Mouse (Mus musculus): ENCODE measurements around the gene Sox12. TPM values are rescaled to one million over a fixed set of nuclear protein-coding genes. Genes with fewer than 3 reads are reported as not detected.
"Not testable (repeated sequence)": the region's sequence is repeated elsewhere in the genome, so short reads cannot be mapped to it uniquely, and the experiment has no call there.

Sox12 gene
- 13.1 and 13.2 TPM in 2 replicates for polyA plus RNA-seq (2015; fragmentation: Nextera tagmentation; extraction: Ambion mirVana)

GRCm38 (mm10) chr2:152397680-152398435 lies at the start of gene Sox12:
Gene Sox12, minus strand, starts transcription at chr2:152398063.
- Histone ChIP-seq H3K27me3 (no peaks in the 10 kb centered on the region), H3K4me2 (peak within 1 kb of the TSS; percentile 88), H3K9ac (peak within 1 kb of the TSS; percentile 96), H3K4me3 (peak within 1 kb of the TSS; percentile 84), H3K9me3 (no peaks in the 10 kb centered on the region), H3K27ac (peak within 1 kb of the TSS; percentile 100), H3K36me3 (peaks cover 5% of the 10 kb centered on the region; the same call in 1 of the 2 replicates), H3K4me1 (peaks cover 42% of the 10 kb centered on the region)
- ATAC-seq (ENCODE audit: insufficient number of reproducible peaks, insufficient read depth, low FRiP score, low TSS enrichment, low read depth) = peak; percentile 68
- WGBS = under 1% methylated on average over 63 of the region's 104 CpGs

- no peak overlapping the region for H3K27ac ChIP-seq
- 62% methylated on average over 5 of the region's 5 CpGs for WGBS
- H3K36me3 ChIP-seq = no peaks in the 10 kb centered on the region
- H3K9ac ChIP-seq = peak overlapping the region; percentile 27; the same call in 1 of the 2 replicates
- H3K27me3 ChIP-seq = no peaks in the 10 kb centered on the region
- ATAC-seq (ENCODE audit: insufficient number of reproducible peaks, insufficient read depth, low FRiP score, low TSS enrichment, low read depth) = no peak
- H3K9me3 ChIP-seq = no peaks in the 10 kb centered on the region
- H3K4me2 ChIP-seq = no peak overlapping the region
- H3K4me3 ChIP-seq = no peak overlapping the region
- H3K4me1 ChIP-seq = peaks cover 11% of the 10 kb centered on the region; the same call in 1 of the 2 replicates
Measured at GRCm38 (mm10) chr2:152447461-152447860, 49.6 kb upstream of the Sox12 start.

- Histone ChIP-seq H3K9ac (no peak overlapping the region), H3K4me2 (no peak overlapping the region), H3K4me1 (peaks cover 11% of the 10 kb centered on the region; the same call in 1 of the 2 replicates), H3K4me3 (no peak overlapping the region), H3K36me3 (no peaks in the 10 kb centered on the region), H3K27ac (no peak overlapping the region), H3K9me3 (no peaks in the 10 kb centered on the region), H3K27me3 (no peaks in the 10 kb centered on the region)
- 61% methylated on average over 2 of the region's 2 CpGs for WGBS
- no peak for ATAC-seq (ENCODE audit: insufficient number of reproducible peaks, insufficient read depth, low FRiP score, low TSS enrichment, low read depth)
Measured at GRCm38 (mm10) chr2:152446642-152447041, 48.8 kb upstream of the Sox12 start.

GRCm38 (mm10) chr2:152443281-152443680 lies 45.4 kb upstream of the Sox12 start:
- no peak for ATAC-seq (ENCODE audit: insufficient number of reproducible peaks, insufficient read depth, low FRiP score, low TSS enrichment, low read depth)
- Histone ChIP-seq H3K4me2 (no peak overlapping the region), H3K9ac (no peak overlapping the region), H3K4me3 (no peak overlapping the region), H3K4me1 (peaks cover 11% of the 10 kb centered on the region; the same call in 1 of the 2 replicates), H3K27ac (no peak overlapping the region), H3K27me3 (no peaks in the 10 kb centered on the region), H3K36me3 (no peaks in the 10 kb centered on the region), H3K9me3 (no peaks in the 10 kb centered on the region)
- WGBS = 88% methylated on average over 8 of the region's 8 CpGs

GRCm38 (mm10) chr2:152442322-152442721 lies 44.5 kb upstream of the Sox12 start:
- no peak overlapping the region for H3K9ac ChIP-seq
- no peak overlapping the region for H3K4me3 ChIP-seq
- H3K4me1 ChIP-seq = peaks cover 8% of the 10 kb centered on the region
- H3K9me3 ChIP-seq = no peaks in the 10 kb centered on the region
- WGBS = 73% methylated on average over 4 of the region's 4 CpGs
- H3K27ac ChIP-seq = no peak overlapping the region
- no peak for ATAC-seq (ENCODE audit: insufficient number of reproducible peaks, insufficient read depth, low FRiP score, low TSS enrichment, low read depth)
- H3K27me3 ChIP-seq = no peaks in the 10 kb centered on the region
- H3K36me3 ChIP-seq = no peaks in the 10 kb centered on the region
- H3K4me2 ChIP-seq = no peak overlapping the region

- Histone ChIP-seq H3K27me3 (no peaks in the 10 kb centered on the region), H3K36me3 (no peaks in the 10 kb centered on the region), H3K4me3 (no peak overlapping the region), H3K27ac (no peak overlapping the region), H3K9me3 (no peaks in the 10 kb centered on the region), H3K4me2 (no peak overlapping the region), H3K9ac (no peak overlapping the region), H3K4me1 (peaks cover 8% of the 10 kb centered on the region)
- ATAC-seq (ENCODE audit: insufficient number of reproducible peaks, insufficient read depth, low FRiP score, low TSS enrichment, low read depth) = no peak
- 82% methylated on average over 2 of the region's 2 CpGs for WGBS
Measured at GRCm38 (mm10) chr2:152439833-152440232, 42.0 kb upstream of the Sox12 start.

GRCm38 (mm10) chr2:152438963-152439362 lies 41.1 kb upstream of the Sox12 start:
- H3K4me2 ChIP-seq = no peak overlapping the region
- no peaks in the 10 kb centered on the region for H3K36me3 ChIP-seq
- no peaks in the 10 kb centered on the region for H3K27me3 ChIP-seq
- ATAC-seq (ENCODE audit: insufficient number of reproducible peaks, insufficient read depth, low FRiP score, low TSS enrichment, low read depth) = no peak
- no peak overlapping the region for H3K9ac ChIP-seq
- H3K27ac ChIP-seq = no peak overlapping the region
- H3K4me1 ChIP-seq = peaks cover 8% of the 10 kb centered on the region
- H3K4me3 ChIP-seq = no peak overlapping the region
- H3K9me3 ChIP-seq = no peaks in the 10 kb centered on the region
- 56% methylated on average over 1 of the region's 1 CpGs for WGBS

- Histone ChIP-seq H3K4me3 (peak overlapping the region; percentile 42), H3K4me1 (peaks cover 8% of the 10 kb centered on the region), H3K4me2 (peak overlapping the region; percentile 73), H3K36me3 (no peaks in the 10 kb centered on the region), H3K27ac (no peak overlapping the region), H3K27me3 (no peaks in the 10 kb centered on the region), H3K9me3 (no peaks in the 10 kb centered on the region), H3K9ac (peak overlapping the region; percentile 76)
- ATAC-seq (ENCODE audit: insufficient number of reproducible peaks, insufficient read depth, low FRiP score, low TSS enrichment, low read depth) = 0 out of 2 replicates have a peak, but pooled peaks have one; percentile 33
- 2% methylated on average over 23 of the region's 23 CpGs for WGBS
Measured at GRCm38 (mm10) chr2:152436983-152437860, 39.4 kb upstream of the Sox12 start.

- no peaks in the 10 kb centered on the region for H3K9me3 ChIP-seq
- no peak for ATAC-seq (ENCODE audit: insufficient number of reproducible peaks, insufficient read depth, low FRiP score, low TSS enrichment, low read depth)
- no peak overlapping the region for H3K9ac ChIP-seq
- no peak overlapping the region for H3K4me2 ChIP-seq
- H3K4me1 ChIP-seq = peaks cover 8% of the 10 kb centered on the region
- no peak overlapping the region for H3K4me3 ChIP-seq
- no peak overlapping the region for H3K27ac ChIP-seq
- H3K27me3 ChIP-seq = no peaks in the 10 kb centered on the region
- no peaks in the 10 kb centered on the region for H3K36me3 ChIP-seq
- WGBS = 61% methylated on average over 7 of the region's 7 CpGs
Measured at GRCm38 (mm10) chr2:152436405-152436901, 38.6 kb upstream of the Sox12 start.

- WGBS = 88% methylated on average over 2 of the region's 2 CpGs
- H3K9me3 ChIP-seq; H3K4me3 ChIP-seq; ATAC-seq (ENCODE audit: insufficient number of reproducible peaks, insufficient read depth, low FRiP score, low TSS enrichment, low read depth); H3K4me2 ChIP-seq; H3K27me3 ChIP-seq; H3K36me3 ChIP-seq; H3K27ac ChIP-seq; H3K9ac ChIP-seq: not testable (repeated sequence)
- H3K4me1 ChIP-seq = peaks cover 11% of the 10 kb centered on the region
Measured at GRCm38 (mm10) chr2:152428481-152428880, 30.6 kb upstream of the Sox12 start.

- H3K9ac ChIP-seq = peak overlapping the region; percentile 51
- H3K36me3 ChIP-seq = no peaks in the 10 kb centered on the region
- 4% methylated on average over 12 of the region's 12 CpGs for WGBS
- H3K4me3 ChIP-seq = 0 out of 2 replicates have a peak overlapping the region, but pooled peaks have one; percentile 18
- H3K27me3 ChIP-seq = no peaks in the 10 kb centered on the region
- peaks cover 11% of the 10 kb centered on the region for H3K4me1 ChIP-seq
- no peaks in the 10 kb centered on the region for H3K9me3 ChIP-seq
- H3K4me2 ChIP-seq = peak overlapping the region; percentile 53
- no peak overlapping the region for H3K27ac ChIP-seq
- ATAC-seq (ENCODE audit: insufficient number of reproducible peaks, insufficient read depth, low FRiP score, low TSS enrichment, low read depth) = no peak
Measured at GRCm38 (mm10) chr2:152427493-152427892, 29.6 kb upstream of the Sox12 start.
